Mouse (Mus musculus) ovary, postnatal 36 days (tissue): ENCODE measurements at regions not wholly inside any gene's neighbourhood (a gene's known extent, or its start where the extent isn't known, plus 50 kb on each side); places are given as distances from the start of the nearest gene placed in this dataset.

Source experiments
- DNase-seq: peaks from one replicate; pipeline ENCODE4 v3.0.0; 2022; ENCODE audit warnings: low spot score, mixed read lengths

DNA sequence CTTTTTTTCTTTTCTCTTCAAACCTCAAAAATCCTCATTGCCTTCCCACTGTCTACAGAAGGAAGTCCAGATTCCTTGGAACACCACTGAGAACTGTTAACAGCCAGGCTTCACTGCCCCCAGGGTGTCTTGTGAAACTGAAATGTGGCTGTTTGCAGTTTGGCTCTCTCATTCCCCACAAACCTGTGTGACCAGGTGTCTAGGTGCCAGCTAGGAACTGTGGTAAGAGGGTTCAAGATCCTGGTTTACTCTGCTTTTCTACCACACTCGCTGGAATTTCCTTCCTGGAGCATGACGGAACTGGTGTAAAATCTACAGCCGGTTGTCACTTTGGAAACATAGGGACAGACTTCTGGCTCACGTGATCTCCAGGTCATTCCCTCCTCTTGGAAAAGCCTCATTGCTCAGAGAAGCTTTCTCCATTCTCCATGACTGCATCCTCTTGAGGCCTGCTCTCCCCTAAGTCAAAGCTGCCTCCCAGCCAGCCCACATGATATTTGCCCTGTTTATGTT, 660.2 kb downstream of the Zfp706 start:
- no peak for DNase-seq

DNA sequence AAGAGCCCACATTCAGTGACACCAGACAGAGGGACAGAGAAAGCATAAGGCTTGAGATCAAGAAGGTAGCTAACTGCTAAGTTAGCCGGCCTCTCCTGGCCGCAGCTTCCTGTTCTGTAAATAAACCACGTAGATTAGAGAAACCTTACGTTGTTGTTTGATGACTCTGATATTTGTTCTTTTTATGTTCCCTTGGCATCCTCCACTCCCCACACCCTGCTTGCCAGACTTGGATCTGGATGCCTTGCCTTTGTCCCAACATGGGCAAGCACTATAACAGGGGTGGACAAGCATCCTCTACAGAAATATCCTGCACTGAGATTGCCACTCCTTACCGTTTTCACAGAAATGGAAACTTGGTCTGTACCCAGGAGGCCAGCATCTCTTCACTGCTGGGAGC, 661.4 kb downstream of the Zfp706 start:
- no peak for DNase-seq

DNA sequence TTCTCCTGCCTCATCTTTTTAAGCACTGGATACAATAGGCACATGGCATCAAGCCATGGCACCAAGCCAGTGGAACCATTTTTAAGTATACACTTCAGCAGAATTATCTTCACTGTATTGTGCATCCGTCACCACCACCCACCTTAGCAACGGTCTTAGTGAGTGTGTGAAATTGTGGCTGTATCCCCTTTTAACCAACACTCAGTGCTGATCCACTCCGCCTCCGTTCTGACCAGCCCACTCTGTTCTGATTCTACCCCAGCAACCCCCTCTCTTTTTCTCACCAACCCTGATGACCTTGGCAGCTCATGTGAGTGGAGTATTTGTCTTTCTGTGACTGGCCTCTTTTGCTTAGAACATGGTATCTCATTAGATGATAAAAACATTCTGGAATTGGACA, 662.2 kb downstream of the Zfp706 start:
- DNase-seq = no peak

DNA sequence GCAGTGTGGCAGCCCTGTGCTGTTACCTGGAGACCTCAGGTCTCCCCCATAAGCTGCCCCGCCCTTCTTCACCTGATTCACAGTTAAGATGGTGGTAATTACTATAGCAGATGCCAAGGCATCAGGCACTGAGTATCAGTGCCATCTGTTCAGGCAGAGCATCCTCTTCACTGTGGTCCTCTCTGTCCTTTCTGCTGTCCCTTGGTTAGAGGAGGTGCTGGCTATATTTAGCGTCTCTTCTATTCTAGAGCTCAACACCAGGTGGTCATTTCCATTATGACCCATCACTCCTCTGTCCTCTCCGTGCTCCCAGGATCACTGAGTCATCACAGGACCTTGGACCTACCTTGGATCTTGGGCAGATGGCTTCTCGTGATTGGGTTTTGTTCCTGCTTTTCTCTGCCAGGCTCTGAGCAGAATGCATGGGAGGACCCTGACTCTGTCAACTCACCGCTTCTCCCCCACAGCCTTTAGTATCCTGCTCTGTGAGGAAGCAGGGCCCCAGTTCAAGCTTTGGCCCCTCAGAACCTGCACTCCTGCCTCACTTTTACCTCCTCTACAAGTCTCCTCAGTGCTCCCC, 667.5 kb downstream of the Zfp706 start:
- no peak for DNase-seq

DNA sequence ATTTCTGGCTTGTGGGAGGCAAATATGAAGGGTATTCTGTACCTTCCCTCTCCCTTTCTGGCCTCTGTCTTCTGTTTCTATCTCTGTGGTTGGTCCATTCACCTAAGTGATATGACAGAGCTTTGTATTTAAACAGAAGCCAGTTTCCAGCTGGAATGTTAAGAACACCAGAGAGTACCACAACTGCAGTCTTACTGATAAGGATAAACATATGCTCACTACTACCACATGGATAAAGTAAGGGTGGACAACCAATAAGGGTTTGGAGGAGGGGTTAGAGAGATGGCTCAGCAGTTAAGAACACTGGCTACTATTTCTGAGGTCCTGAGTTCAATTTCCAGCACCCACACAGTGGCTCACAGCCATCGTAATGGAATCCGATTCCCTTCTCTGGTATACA, 668.8 kb downstream of the Zfp706 start:
- DNase-seq = no peak

DNA sequence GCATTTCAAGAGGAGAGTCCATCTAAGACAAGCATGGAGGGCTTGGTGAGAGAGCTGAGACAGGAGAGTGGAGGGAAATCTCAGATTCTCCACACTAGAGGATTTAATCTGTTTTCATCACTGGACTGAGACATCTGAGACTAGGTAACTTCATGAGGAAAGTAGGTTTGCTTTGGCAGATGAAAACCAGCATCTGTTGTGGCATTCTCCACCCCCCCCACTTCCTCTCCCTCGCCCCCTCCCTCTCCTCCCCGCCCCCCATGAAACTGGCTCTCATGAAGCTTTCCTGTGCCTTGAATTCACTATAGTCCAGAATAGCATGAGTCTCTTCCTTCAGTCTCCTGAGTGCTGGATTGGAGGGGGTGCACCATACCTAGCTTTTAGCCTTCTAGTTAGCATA, 670.7 kb downstream of the Zfp706 start:
- no peak for DNase-seq

DNA sequence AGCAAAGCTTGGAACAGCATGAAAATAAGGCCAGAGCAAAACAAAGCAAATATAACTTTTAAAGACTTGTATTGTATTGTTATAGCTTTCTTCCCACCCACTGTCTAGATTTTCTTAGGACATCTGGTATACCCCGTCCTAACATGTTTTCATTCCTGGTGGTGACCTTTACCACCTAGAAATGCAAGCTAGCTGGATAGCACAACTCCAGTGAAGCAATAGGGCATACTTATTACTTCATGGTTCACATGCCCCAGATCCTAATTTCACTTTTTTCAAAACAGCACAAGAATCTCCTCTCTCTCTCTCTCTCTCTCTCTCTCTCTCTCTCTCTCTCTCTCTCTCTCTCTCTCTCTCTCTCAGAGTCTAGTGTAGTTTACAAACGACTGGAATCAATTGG, 672.5 kb downstream of the Zfp706 start:
- no peak for DNase-seq

DNA sequence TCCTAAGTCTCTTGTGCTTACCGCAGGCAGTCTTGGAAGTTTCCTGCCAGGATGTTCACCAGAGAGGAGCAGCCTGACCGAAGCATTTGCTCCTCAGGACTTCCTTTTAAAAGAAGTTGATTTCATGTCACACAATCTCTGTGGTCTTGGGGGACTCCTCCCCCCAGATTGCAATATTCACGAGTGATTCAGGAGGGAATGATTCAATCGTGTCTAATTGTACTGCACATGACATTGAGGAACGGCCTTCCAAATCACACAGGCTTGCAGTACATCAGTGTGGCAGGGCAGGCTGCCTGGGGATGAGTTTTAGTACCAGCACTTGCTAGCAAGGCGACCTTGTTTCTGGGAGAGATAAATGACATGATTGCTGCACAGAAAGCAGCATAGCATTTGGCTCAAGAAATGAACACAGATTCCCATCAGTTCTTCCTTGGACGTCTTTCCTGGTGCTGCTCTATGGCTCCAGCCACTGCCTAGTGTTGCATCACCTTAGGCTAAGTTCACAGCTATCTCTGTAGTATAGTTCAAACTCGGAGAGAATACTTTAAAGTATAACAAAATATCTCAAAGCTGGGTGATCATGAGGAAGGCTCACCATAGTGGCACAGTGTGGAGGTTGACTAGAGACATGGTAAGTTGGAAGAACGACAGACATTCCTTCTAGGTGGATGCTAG, 673.0 kb downstream of the Zfp706 start:
- DNase-seq = no peak

DNA sequence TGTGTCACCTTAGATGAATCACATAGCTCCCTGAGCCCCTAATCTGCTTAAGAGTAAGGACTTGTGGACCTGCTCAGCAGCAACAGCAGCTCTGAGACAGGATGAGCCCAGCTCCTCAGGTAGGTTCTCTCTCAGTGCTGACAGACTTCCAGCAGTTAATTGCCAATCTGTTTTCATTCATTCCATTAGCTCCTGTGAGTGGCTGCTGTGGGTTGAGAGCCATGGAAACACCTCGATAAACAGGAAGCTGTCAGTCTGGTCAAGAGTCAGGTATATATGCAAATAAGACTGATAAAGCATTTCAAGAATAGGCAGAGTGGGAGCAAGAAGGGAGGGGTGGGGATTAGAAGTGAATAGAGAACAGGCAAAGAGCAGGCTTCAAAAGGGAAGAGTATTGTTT, 673.7 kb downstream of the Zfp706 start:
- no peak for DNase-seq

DNA sequence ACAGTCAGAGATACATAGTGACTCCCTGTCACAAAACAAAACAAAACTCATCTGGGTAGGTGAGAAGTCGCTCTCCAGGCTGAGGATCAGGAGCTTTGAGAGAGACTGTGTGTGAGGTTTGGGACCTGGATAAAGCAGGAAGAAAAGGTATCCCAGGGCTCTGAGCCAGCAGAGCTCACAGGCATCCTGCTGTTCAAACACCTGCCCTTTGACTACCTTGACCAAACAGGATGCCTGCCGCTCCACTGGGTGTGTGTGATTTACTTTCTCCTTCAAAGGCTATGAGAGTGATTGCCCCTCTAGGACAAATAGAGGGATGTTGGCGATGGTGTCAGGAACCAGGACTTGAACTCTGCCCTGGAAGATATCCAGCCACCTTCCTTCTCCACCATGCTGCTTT, 674.3 kb downstream of the Zfp706 start:
- no peak for DNase-seq
